Comparison of ENCODE assay signal across 9 mouse cellular contexts in the genomic region with DNA sequence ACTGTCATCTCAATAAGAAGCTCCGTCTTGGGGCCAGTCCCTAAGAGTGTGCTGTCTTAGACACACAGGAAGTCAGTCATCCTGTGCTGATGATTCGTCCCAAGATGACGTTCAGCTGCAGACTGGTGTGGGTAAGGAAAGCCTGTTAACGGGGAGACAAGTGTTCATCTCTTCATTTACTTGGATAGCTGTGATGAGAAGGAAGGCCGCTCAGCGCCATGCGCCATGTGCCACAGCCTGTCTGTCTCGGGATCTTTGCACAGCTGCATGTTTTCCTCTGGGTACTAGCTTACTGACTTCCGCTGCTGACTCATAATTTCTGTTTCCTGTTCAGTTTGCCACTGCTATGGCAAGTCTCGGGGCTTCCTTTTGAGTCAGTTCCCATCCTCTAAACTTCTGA. TPM values are rescaled to one million over a fixed set of nuclear protein-coding genes. Genes with fewer than 3 reads are reported as not detected.
DNase-seq lines count a peak whose midpoint lies in the region; ATAC-seq lines count a peak whose summit lies in the region.
"Had no signal": no experiment of that assay in that cellular context is flagged by ENCODE, and none has a peak within 500 bp of the region (broad histone marks: within the 10 kb centered on the region; RNA-seq: fewer than 3 reads in every experiment).

No protein-coding gene starts in this region.

- H3K4me2 ChIP-seq in liver, embryonic 15.5 days = peak overlapping the region; percentile 27; the same call in 1 of the 2 replicates
- H3K4me2 ChIP-seq: forebrain, embryonic 15.5 days had no signal

- no peak overlapping the region for H3K27ac ChIP-seq in liver, embryonic 15.5 days (replicated peaks)
- H3K27ac ChIP-seq: forebrain, embryonic 15.5 days had no signal

- no peak overlapping the region for H3K4me3 ChIP-seq in liver, embryonic 15.5 days (replicated peaks)
- H3K4me3 ChIP-seq: forebrain, embryonic 15.5 days had no signal

- 20% methylated on average over 10 of the region's 10 CpGs for WGBS in liver, embryonic 15.5 days (ENCODE audit: insufficient replicate concordance)

- no peaks in the 10 kb centered on the region for H3K27me3 ChIP-seq in liver, embryonic 15.5 days
- H3K27me3 ChIP-seq: forebrain, embryonic 15.5 days had no signal

- H3K9me3 ChIP-seq in liver, embryonic 15.5 days (replicated peaks) = no peaks in the 10 kb centered on the region
- H3K9me3 ChIP-seq: forebrain, embryonic 15.5 days had no signal

- no peaks in the 10 kb centered on the region for H3K4me1 ChIP-seq in liver, embryonic 15.5 days (replicated peaks)
- H3K4me1 ChIP-seq: forebrain, embryonic 15.5 days had no signal

- ATAC-seq in liver, embryonic 15.5 days (ENCODE audit: insufficient read depth) = no peak
- ATAC-seq: forebrain, embryonic 15.5 days had no signal

- peak; percentile 2 to 20 for DNase-seq in adrenal gland, postnatal 36 days
- DNase-seq in adrenal gland, postnatal 10 days = no peak
- peak; percentile 62 for DNase-seq in T-cell, adult 2 months (ENCODE audit: low spot score)
- DNase-seq in spleen, adult 18-20 months = peak; percentile 36 to 53
- no peak for DNase-seq in embryo, embryonic 9.5 days (ENCODE audit: extremely low spot score)
- no peak for DNase-seq in left cerebral cortex, adult 8-10 months (ENCODE audit: low spot score in 2 of 2)
- no peak for DNase-seq in layer of hippocampus, adult 9-10 months (ENCODE audit: low spot score)

- H3K36me3 ChIP-seq in liver, embryonic 15.5 days (replicated peaks) = no peaks in the 10 kb centered on the region
- H3K36me3 ChIP-seq: forebrain, embryonic 15.5 days had no signal

- H3K9ac ChIP-seq in liver, embryonic 15.5 days = no peak overlapping the region
- H3K9ac ChIP-seq: forebrain, embryonic 15.5 days had no signal

RNA-seq across cellular contexts. Expression of gene Txlnb, which starts 23.7 kb away (rescaled TPM):
- under 1 TPM; 0.60 to 0.82 TPM for total RNA-seq in adrenal gland, postnatal 36 days (2021)
- 1 to 10 TPM; 2.9 to 9.9 TPM for total RNA-seq in adrenal gland, postnatal 10 days (2021)
- polyA plus RNA-seq in liver, embryonic 15.5 days (2015; fragmentation: Nextera tagmentation; extraction: Ambion mirVana) = 0.22 and 0.23 TPM in 2 replicates
- 1 to 10 TPM in 3 of 4 experiments, under 1 TPM in 1; 0.96 to 1.6 (median 1.1) TPM for total RNA-seq in left cerebral cortex, adult 8-10 months (2022)

RNA-seq across cellular contexts. Expression of gene Cited2, which starts 49.3 kb away (rescaled TPM):
- 100 to 1,000 TPM in 1 of 2 experiments, 10 to 100 TPM in 1; 49.3 to 106 TPM for total RNA-seq in adrenal gland, postnatal 36 days (2021)
- 10 to 100 TPM; 61.3 to 67.6 TPM for total RNA-seq in adrenal gland, postnatal 10 days (2021)
- polyA plus RNA-seq in liver, embryonic 15.5 days (2015; fragmentation: Nextera tagmentation; extraction: Ambion mirVana) = 17.4 TPM in 2 replicates
- total RNA-seq in left cerebral cortex, adult 8-10 months (2022) = 10 to 100 TPM; 32.2 to 35.6 (median 33.9) TPM

Comparison
In these comparisons a context has a peak if more than half of its experiments do, and no peak if none do; other contexts are left out.
1. DNase-seq: peak in adrenal gland, postnatal 36 days (2 of 2), T-cell, adult 2 months (single experiment) and spleen, adult 18-20 months (2 of 2); none in adrenal gland, postnatal 10 days (single experiment), embryo, embryonic 9.5 days (single experiment), left cerebral cortex, adult 8-10 months (0 of 2) and layer of hippocampus, adult 9-10 months (single experiment).